Mouse (Mus musculus) cerebellum, postnatal 14 days (tissue): ENCODE measurements around the gene Ssxa1.
"Not testable (repeated sequence)": the region's sequence is repeated elsewhere in the genome, so short reads cannot be mapped to it uniquely, and the experiment has no call there.

Experiments
- DNase-seq, 2 experiments: peaks; one replicate each; pipeline ENCODE4 v3.0.0; 2021; ENCODE audit warnings: mixed read lengths in 2 of 2

Ssxa1 gene

DNA sequence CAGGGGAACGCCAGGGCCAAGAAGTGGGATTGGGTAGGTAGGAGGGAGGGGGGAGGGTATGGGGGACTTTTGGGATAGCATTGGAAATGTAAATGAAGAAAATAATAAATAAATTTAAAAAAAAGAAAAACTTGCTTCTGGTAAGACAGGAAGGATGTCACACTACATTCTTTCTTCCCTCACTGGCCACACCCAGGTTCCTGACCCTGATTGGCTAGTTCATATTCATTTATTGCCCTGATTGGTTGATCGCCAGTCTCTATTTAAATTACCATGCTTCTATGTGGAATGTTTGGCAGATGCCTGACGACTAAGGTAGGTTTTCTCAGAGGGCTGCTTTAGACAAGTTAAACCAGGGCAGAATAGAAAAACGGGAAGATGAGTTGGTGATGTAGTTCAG is at the start of gene Ssxa1:
TSS of gene Ssxa1 (plus strand) at position 301 of the 400 bp plus-strand sequence.
- no peak for DNase-seq

- DNase-seq: no peak
Measured at GRCm38 (mm10) chrX:21068106-21068505, 47.5 kb upstream of the Ssxa1 start, which contains the start of gene Spaca5. Gene Spaca5, plus strand, starts transcription at chrX:21068406.

- no peak for DNase-seq
Measured at GRCm38 (mm10) chrX:21088645-21088982, 27.0 kb upstream of the Ssxa1 start.

DNA sequence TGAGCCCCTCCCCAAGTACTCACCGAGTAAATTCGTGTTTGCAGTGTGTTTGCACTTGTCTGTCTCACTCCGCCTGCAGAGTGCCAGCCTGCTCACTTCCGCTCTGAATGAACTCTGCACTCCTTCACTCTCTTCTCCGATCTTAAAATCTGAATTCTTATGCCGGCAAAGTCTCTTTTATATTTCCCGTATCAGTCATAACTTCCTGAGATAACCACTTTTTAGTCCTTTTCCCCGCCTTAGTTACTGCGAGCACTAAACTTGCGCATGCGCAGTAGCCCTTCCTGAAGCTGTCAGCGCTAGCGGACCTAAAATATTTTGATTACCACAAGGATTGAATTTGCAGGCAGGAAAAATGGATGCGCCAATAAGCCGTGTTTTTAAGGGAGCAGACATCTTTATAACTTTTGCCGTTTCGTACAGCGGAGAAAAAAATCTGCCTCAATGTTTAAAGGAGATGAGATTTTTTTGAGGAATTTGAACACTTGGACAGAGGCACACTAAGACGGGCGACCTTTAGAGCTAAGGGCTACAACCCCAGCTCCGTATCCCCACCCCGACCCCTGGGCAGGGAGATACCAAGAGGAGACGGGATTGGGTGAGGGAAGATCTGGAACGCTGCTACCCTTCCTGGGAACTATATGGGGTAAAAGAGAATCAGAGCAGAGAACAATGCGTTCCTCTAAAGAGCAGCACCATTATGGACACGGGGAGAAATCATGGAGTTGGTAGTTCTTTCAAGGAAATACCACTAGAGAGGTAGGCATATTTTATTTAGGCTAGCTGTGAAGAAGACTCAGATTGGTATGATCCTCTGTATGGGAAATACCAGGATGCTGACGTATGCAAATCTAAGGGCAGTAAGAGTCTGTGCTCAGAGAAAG is 26.4 kb upstream of the Ssxa1 start, which contains the start of gene Zfp300:
TSS of gene Zfp300 (minus strand) at position 545 of the 884 bp plus-strand sequence.
- DNase-seq: peak; percentile 74 to 75

DNA sequence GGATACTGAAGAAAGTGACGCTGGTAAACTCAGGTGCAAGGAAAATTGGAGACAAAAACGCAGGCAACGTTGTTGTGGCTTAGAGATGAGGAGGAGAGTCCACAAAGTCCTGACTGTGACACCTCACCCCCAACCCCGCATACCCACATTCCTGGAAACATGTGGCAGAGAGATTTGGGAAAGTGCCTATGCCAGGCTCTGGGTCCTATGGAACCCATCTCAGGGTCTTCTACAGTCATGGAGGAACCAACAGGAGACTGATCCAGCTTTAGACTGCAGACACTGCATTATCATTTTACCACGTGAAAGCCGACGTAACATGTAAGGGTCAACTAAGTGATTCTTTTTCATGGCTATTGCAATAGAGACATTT is 25.8 kb upstream of the Ssxa1 start:
- peak in 1 of 2 experiments; percentile 27 for DNase-seq

GRCm38 (mm10) chrX:21146675-21147074 is 31.1 kb downstream of the Ssxa1 start:
- not testable (repeated sequence) for DNase-seq
